Mouse (Mus musculus) kidney, adult 9 months (tissue): ENCODE measurements at regions not wholly inside any gene's neighbourhood (a gene's known extent, or its start where the extent isn't known, plus 50 kb on each side); places are given as distances from the start of the nearest gene placed in this dataset.

Experiments
- DNase-seq: peaks from one replicate; pipeline ENCODE4 v3.0.0; 2022

DNA sequence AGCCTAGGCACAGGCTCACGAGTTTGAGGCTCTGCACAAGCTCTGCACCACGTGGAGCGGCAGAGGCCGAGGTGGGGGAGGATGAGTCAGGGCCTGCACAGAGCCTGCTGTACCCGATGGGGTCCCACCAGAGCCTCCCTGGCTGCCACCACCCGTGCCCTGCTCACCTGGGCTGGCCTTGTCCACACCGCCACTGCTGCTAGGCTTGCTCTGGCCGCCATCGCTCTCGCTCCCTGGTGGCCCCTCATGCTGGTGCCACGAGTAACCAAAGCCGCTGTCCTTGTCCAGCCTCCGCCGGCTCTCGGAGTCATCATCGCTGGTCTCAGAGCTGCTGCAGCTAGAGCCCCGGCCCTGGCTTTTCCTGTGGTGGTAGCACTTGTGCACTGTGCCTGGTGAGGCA, 386.8 kb downstream of the Gm8797 start:
- DNase-seq, result no peak

DNA sequence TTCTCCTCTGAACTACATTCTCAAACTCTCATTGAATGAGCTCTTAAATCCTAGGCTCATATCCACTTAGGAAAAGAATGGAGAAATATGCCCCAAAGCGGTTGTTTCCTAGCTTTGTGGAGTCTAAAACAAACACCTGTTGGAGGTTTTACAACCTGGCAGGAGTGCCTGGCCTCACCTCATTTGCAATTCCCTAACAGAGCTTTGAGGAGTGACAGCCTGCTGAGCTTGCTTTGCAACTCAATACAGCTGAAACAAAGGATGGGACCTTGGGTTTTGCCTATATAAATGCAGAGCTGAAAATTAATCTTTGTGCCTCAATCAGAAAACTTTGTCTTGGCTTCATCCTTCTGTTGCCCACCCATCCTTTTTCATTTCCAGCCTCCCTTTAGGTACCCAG, 423.2 kb downstream of the Gm8797 start:
- DNase-seq, result no peak

DNA sequence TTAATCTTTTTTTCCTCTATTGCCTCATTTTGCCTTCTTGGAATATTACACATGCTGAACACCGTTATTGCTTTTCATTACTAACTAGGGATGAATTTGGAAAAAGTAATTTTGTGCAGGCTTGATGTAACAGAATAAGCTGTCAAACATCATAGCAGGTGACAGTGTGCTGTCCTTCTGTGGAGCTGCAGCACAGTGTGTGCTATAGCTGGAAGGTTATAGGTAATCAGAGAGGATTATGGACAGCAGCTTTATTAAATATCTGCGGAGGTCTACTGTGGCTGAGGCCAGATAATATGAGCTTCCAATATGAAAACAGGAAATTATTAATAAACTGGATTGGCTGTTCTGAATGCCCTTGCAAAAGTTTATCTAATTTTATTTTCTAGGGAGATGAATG, 431.9 kb downstream of the Gm8797 start:
- no peak for DNase-seq

DNA sequence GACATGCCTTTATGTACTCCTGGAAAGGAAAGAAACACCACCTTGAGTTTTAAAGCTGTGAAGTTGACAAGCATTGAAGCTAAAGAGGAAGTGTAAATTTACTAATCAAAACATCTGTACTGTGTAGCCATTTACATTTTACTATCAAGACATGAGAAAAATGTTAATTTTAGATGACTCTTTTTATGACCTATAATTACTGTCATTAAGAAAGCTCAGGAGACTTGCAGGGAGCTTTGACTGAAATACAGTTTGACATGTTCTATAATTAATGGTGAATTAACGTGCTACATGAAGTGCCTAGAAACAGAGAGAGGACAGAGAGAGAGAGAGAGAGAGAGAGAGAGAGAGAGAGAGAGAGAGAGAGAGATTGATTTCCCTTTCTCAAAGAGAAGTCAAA, 432.8 kb downstream of the Gm8797 start:
- DNase-seq, result no peak

DNA sequence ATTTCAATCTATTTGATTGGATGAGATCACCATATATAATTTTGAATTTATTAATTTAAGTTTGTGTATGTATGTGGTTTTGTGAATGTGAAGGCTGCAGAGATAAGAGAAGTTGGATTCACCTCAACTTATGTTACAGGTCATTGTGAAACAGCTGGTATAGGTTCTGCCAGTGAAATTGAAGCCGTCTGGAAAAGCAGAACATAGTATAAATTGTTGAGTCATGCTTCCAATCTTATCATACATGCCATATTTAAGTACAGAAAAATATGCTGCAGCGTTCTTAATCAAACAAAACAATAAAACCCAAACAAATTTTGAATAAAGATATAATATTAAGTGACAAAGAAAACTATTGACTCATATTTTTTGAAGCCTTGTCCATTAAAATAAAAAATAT, 415.6 kb downstream of the 1700008P02Rik start:
- no peak for DNase-seq

DNA sequence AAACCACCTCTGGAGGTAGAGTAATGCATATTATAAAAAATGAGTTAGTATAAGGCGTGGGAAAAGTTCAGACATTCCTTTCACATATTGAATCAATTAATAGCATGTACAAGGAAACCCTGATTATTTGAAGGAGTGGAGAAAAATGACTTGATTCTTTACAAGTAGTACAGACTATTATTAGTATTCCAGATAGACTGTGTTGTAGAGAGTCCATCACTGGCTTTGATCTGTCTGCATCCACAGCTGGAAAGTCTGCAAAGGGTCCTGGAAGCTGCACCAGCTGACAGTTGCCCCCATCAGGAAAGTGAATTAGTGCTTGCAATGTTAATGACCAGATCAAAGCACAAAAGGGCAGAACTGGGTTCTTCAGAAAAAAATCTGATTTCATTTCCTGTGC, 391.6 kb downstream of the 1700008P02Rik start:
- no peak for DNase-seq
